Mouse (Mus musculus) neural tube, embryonic 15.5 days (tissue): ENCODE data around the gene Map3k10. TPM values are rescaled to one million over a fixed set of nuclear protein-coding genes. Genes with fewer than 3 reads are reported as not detected.

Experiments
- ATAC-seq: fragments of 200-750 bp; cut with Nextera tagmentation; 2 replicates; pipeline ENCODE4 v1.8.0; 2017; ENCODE audit warnings: mild to moderate bottlenecking, moderate TSS enrichment, moderate library complexity; ENCODE audit not compliant: low FRiP score
- H3K27ac ChIP-seq: fragments of 300-500 bp; sonication (generic); replicated peaks from 2 replicates; pipeline ENCODE4 v1.5.1; 2015; ENCODE audit warnings: mild to moderate bottlenecking, inconsistent platforms
- H3K27me3 ChIP-seq: fragments of 300-500 bp; sonication (generic); replicated peaks from 2 replicates; pipeline ENCODE4 v1.6.1; 2015; ENCODE audit warnings: inconsistent platforms
- H3K36me3 ChIP-seq: fragments of 300-500 bp; sonication (generic); 2 replicates; pipeline ENCODE4 v1.6.1; 2015; ENCODE audit warnings: inconsistent platforms
- H3K4me1 ChIP-seq: fragments of 300-500 bp; sonication (generic); 2 replicates; pipeline ENCODE4 v1.6.1; 2015; ENCODE audit warnings: inconsistent platforms
- H3K4me2 ChIP-seq: fragments of 300-500 bp; sonication (generic); 2 replicates; pipeline ENCODE4 v1.6.1; 2015; ENCODE audit warnings: inconsistent platforms, mild to moderate bottlenecking, moderate library complexity
- H3K4me3 ChIP-seq: fragments of 300-500 bp; sonication (generic); replicated peaks from 2 replicates; pipeline ENCODE4 v1.5.1; 2015; ENCODE audit warnings: mild to moderate bottlenecking, inconsistent platforms
- H3K9ac ChIP-seq: fragments of 300-500 bp; sonication (generic); replicated peaks from 2 replicates; pipeline ENCODE4 v1.6.1; 2015; ENCODE audit warnings: mild to moderate bottlenecking, inconsistent platforms
- H3K9me3 ChIP-seq: fragments of 300-500 bp; sonication (generic); replicated peaks from 2 replicates; pipeline ENCODE4 v1.6.1; 2016; ENCODE audit warnings: inconsistent platforms
- WGBS: fragments of 180-500 bp; shearing (Covaris S2); methylation state at CpG from one replicate; pipeline ENCODE4 v1.1.7; 2015; ENCODE audit warnings: mixed read lengths; 5-methylcytosine and 5-hydroxymethylcytosine counted together
- polyA plus RNA-seq: library from polyadenylated mRNA; unstranded; fragments of >200 nt; fragmentation: Nextera tagmentation; extraction: Ambion mirVana; gene quantifications from 2 replicates; pipeline ENCODE4 v1.2.1, GENCODE M21; 2015

The Map3k10 gene
- polyA plus RNA-seq, 1 experiment from 2014 or later = 21.0 TPM

GRCm38 (mm10) chr7:27606481-27607254 is 67.7 kb downstream of the Map3k10 start:
- 65% methylated on average over 10 of the region's 10 CpGs for WGBS
- H3K4me1 ChIP-seq = peaks cover 55% of the 10 kb centered on the region
- no peak overlapping the region for H3K4me2 ChIP-seq
- H3K9ac ChIP-seq = no peak overlapping the region
- peak overlapping the region; percentile 51; the same call in 1 of the 2 replicates for H3K27ac ChIP-seq
- peaks cover 20% of the 10 kb centered on the region for H3K36me3 ChIP-seq
- no peak for ATAC-seq
- H3K9me3 ChIP-seq = no peaks in the 10 kb centered on the region
- no peak overlapping the region for H3K4me3 ChIP-seq
- no peaks in the 10 kb centered on the region for H3K27me3 ChIP-seq

Other genes with a start within 250 kb of the Map3k10 start
- gene Sptbn4, start 226.9 kb downstream of the Map3k10 start, polyA plus RNA-seq = 3.7 TPM in 2 replicates
- 24.5 and 26.1 TPM in 2 replicates for gene Blvrb, start 226.6 kb downstream of the Map3k10 start, polyA plus RNA-seq
- gene Sertad3, start 200.8 kb downstream of the Map3k10 start, polyA plus RNA-seq = 8.8 and 11.0 TPM in 2 replicates
- gene Sertad1, start 187.7 kb downstream of the Map3k10 start, polyA plus RNA-seq = 11.6 and 15.8 TPM in 2 replicates
- gene Prx, start 175.3 kb downstream of the Map3k10 start, polyA plus RNA-seq = 2.0 and 2.4 TPM in 2 replicates
- 1.5 and 2.1 TPM in 2 replicates for gene Hipk4, start 151.3 kb downstream of the Map3k10 start, polyA plus RNA-seq
- 187 and 191 TPM in 2 replicates for gene Pld3, start 121.4 kb downstream of the Map3k10 start, polyA plus RNA-seq
- gene 2310022A10Rik, start 121.4 kb downstream of the Map3k10 start, polyA plus RNA-seq = 32.6 and 33.9 TPM in 2 replicates
- gene Akt2, start 83.0 kb downstream of the Map3k10 start, polyA plus RNA-seq = 52.0 and 59.7 TPM in 2 replicates
- gene Ttc9b, start 20.7 kb downstream of the Map3k10 start, polyA plus RNA-seq = 78.0 and 99.5 TPM in 2 replicates
- gene Zfp607b, start 14.7 kb upstream of the Map3k10 start, polyA plus RNA-seq = 10.1 and 10.7 TPM in 2 replicates
- 81.5 and 89.4 TPM in 2 replicates for gene Zfp60, start 56.8 kb upstream of the Map3k10 start, polyA plus RNA-seq
- 2.0 and 2.1 TPM in 2 replicates for gene Zfp626, start 132.6 kb upstream of the Map3k10 start, polyA plus RNA-seq
- 9.0 and 9.7 TPM in 2 replicates for gene Zfp59, start 164.0 kb upstream of the Map3k10 start, polyA plus RNA-seq
- gene Zfp607a, start 182.9 kb upstream of the Map3k10 start, polyA plus RNA-seq = 1.1 and 1.8 TPM in 2 replicates